Mouse (Mus musculus) liver, embryonic 13.5 days (tissue): ENCODE results near the gene Clcn2. TPM values are rescaled to one million over a fixed set of nuclear protein-coding genes. Genes with fewer than 3 reads are reported as not detected.

Source experiments
- ATAC-seq: fragments of 200-750 bp; cut with Nextera tagmentation; 2 replicates; pipeline ENCODE4 v1.8.0; 2017; ENCODE audit warnings: low read depth, mild to moderate bottlenecking, moderate number of reproducible peaks, moderate library complexity
- DNase-seq: peaks from one replicate; pipeline ENCODE4 v3.0.0; 2022
- H3K27ac ChIP-seq: fragments of 300-500 bp; sonication (generic); 2 replicates; pipeline ENCODE4 v1.5.1; 2015; ENCODE audit warnings: moderate library complexity, mild to moderate bottlenecking, inconsistent platforms
- H3K27me3 ChIP-seq: fragments of 300-500 bp; sonication (generic); 2 replicates; pipeline ENCODE4 v1.6.1; 2015; ENCODE audit warnings: mild to moderate bottlenecking, inconsistent platforms
- H3K36me3 ChIP-seq: fragments of 300-500 bp; sonication (generic); 2 replicates; pipeline ENCODE4 v1.6.1; 2015; ENCODE audit warnings: mild to moderate bottlenecking, inconsistent platforms
- H3K4me1 ChIP-seq: fragments of 300-500 bp; sonication (generic); replicated peaks from 2 replicates; pipeline ENCODE4 v1.6.1; 2015; ENCODE audit warnings: inconsistent platforms
- H3K4me2 ChIP-seq: fragments of 300-500 bp; sonication (generic); 2 replicates; pipeline ENCODE4 v1.6.1; 2015; ENCODE audit warnings: inconsistent platforms, mild to moderate bottlenecking, moderate library complexity
- H3K4me3 ChIP-seq: fragments of 300-500 bp; sonication (generic); replicated peaks from 2 replicates; pipeline ENCODE4 v1.5.1; 2015; ENCODE audit warnings: mild to moderate bottlenecking, inconsistent platforms
- H3K9ac ChIP-seq: fragments of 300-500 bp; sonication (generic); 2 replicates; pipeline ENCODE4 v1.6.1; 2015; ENCODE audit warnings: mild to moderate bottlenecking, inconsistent platforms
- H3K9me3 ChIP-seq: fragments of 300-500 bp; sonication (generic); replicated peaks from 2 replicates; pipeline ENCODE4 v1.6.1; 2016; ENCODE audit warnings: inconsistent platforms
- WGBS: fragments of 180-500 bp; shearing (Covaris S2); methylation state at CpG from one replicate; pipeline ENCODE4 v1.1.7; 2015; ENCODE audit not compliant: insufficient replicate concordance; 5-methylcytosine and 5-hydroxymethylcytosine counted together
- polyA plus RNA-seq: library from polyadenylated mRNA; unstranded; fragments of >200 nt; fragmentation: Nextera tagmentation; extraction: Ambion mirVana; gene quantifications from 2 replicates; pipeline ENCODE4 v1.2.1, GENCODE M21; 2015

Clcn2 gene
- polyA plus RNA-seq, 1 experiment from 2014 or later = 7.6 TPM

DNA sequence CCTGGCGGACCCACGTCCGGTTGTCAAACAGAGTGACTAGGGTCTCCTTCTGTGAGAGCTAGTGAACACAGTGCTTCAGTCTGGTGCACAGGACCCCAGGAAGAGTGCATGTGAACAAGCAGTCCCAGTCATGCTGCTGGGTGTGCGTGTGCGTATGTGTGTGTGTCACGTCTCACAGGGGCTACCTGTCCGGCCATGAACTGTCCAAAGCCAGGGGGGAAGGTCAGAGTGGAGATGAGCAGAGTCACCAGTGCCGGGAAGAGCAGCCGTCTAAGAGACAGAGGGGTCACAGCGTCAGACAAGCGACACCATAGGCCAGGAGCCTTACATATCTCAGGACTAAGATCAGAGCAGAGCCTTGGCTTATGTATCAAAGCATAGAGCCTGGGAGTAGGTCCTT is 7.2 kb downstream of the Clcn2 start:
- 91% methylated on average over 11 of the region's 11 CpGs for WGBS
- peak overlapping the region; percentile 22; the same call in 1 of the 2 replicates for H3K9ac ChIP-seq
- ATAC-seq (no peak), DNase-seq (no peak)
- no peaks in the 10 kb centered on the region for H3K9me3 ChIP-seq
- H3K4me3 ChIP-seq = no peak overlapping the region
- peaks cover 62% of the 10 kb centered on the region for H3K36me3 ChIP-seq
- H3K4me1 ChIP-seq = peaks cover 99% of the 10 kb centered on the region
- peak overlapping the region; percentile 93; the same call in 1 of the 2 replicates for H3K27ac ChIP-seq
- H3K4me2 ChIP-seq = no peak overlapping the region
- no peaks in the 10 kb centered on the region for H3K27me3 ChIP-seq

DNA sequence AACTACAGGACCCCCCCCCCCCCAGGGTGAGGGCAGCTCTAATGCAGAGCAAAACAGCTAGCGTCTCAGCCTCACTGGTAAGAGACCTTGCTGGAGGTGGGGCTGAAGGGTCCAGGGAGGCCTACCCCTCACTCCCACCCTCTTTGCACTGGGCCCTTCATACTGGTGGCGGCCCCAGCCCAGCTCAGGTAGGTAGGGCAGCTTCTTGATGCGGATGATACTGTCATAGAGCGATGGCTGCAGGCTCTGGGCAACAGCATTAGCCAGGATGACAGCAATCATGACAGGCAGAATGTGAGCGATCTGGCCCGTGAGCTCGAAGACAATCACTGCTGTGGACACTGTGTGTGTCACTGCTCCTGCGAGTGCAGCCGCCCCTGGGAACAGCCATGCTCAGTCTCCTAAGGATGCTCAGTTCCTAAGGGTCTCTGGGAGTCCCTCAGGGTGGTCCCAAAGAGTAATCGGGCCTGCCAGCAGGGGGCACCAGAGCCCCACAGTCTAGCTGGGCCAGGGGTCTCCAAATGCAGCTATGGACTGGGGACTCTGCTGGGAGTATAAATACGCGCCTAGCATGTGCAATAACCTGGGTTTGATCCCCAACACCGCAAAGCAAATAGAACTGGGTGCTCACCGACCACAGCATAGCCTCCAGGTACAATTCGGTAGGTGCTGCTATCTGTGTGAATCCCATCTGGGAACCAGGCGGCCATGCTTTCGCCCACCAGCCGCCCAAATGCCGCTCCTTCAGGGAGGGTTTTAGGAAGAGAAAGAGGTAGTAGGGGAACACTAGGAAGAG is 8.4 kb downstream of the Clcn2 start:
- Histone ChIP-seq H3K4me1 (peaks cover 99% of the 10 kb centered on the region), H3K9ac (no peak overlapping the region; the same call in 1 of the 2 replicates), H3K27me3 (no peaks in the 10 kb centered on the region), H3K9me3 (no peaks in the 10 kb centered on the region), H3K4me3 (no peak overlapping the region), H3K4me2 (no peak overlapping the region), H3K27ac (no peak overlapping the region), H3K36me3 (peaks cover 69% of the 10 kb centered on the region)
- no peak for ATAC-seq
- DNase-seq = no peak
- 73% methylated on average over 19 of the region's 19 CpGs for WGBS

DNA sequence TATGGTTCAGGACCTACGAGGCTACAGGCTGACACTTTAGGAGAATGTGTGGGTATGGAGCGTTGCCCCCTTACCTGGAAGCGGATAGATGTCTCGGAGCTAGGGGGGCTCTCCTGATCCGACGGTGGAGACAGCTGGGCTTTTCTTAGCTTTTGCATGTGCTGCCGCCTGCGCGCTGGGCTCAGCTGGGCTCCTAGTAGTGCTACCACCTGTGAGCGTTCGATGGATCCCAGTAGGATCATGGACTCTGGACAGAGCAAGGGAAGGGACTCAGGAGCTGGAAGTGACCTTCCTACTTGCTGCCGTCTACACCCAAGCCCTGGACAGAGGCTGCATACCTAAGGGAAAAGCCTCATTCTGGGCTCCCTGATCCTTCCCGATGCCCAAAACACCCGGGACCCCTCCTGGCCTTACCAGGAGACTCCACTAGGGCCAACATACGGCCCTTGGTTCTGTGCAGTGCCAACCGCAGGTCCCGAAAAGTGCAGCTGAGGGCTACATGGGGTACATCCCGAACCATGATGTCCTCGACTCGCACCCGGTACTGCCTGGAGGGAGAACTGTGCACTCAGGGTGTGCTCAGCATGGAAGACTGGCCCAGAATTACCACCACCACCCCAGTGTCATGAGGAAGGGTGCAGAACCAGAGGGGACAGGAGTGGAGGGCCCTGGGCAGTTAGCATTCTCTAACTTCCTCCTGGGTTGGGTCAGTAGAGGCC is 9.2 kb downstream of the Clcn2 start:
- H3K27ac ChIP-seq = peak overlapping the region; percentile 92
- no peak overlapping the region for H3K4me3 ChIP-seq
- no peak overlapping the region for H3K4me2 ChIP-seq
- 86% methylated on average over 21 of the region's 21 CpGs for WGBS
- H3K27me3 ChIP-seq = no peaks in the 10 kb centered on the region
- H3K36me3 ChIP-seq = peaks cover 69% of the 10 kb centered on the region
- no peak for DNase-seq
- no peaks in the 10 kb centered on the region for H3K9me3 ChIP-seq
- no peak for ATAC-seq
- H3K9ac ChIP-seq = peak overlapping the region; percentile 66; the same call in 1 of the 2 replicates
- peaks cover 99% of the 10 kb centered on the region for H3K4me1 ChIP-seq

DNA sequence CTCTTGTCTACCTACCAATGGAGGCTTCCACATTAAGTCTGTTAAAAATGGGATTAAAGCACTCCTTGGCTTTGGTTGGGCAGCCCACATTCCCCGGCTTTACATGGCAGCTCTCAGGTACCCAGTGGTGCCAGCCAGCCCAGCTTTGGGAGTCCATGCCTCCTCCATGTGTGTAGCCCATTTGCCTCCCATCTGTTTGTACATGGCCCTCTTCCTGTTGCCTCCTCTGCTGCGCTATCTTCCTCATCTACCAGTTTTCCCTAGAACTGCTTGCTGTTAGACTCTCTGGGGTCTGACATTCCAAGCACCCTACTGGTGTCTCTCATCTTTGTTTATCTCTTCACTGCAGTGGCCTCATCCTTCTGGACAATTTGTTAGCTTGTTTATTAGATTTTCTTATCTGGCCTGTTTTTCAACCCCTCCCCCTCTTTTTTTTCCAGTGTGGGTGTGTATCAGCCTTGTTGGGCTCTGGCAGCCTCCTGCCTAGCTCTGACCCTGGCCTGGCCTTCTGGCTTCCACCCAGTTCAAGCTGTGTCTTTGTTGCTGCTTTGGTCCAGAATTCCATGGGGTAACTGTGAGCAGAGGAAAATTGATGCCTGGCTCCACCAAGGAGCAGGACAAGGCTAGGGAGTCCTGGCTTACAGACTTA is 11.0 kb downstream of the Clcn2 start:
- peak overlapping the region; percentile 44 for H3K4me2 ChIP-seq
- WGBS = 65% methylated on average over 2 of the region's 2 CpGs
- no peaks in the 10 kb centered on the region for H3K27me3 ChIP-seq
- ATAC-seq = peak; percentile 47
- H3K27ac ChIP-seq = peak overlapping the region; percentile 92
- H3K9ac ChIP-seq = peak overlapping the region; percentile 66
- H3K4me1 ChIP-seq = peaks cover 99% of the 10 kb centered on the region
- no peak overlapping the region for H3K4me3 ChIP-seq
- DNase-seq = no peak
- no peaks in the 10 kb centered on the region for H3K9me3 ChIP-seq
- peaks cover 56% of the 10 kb centered on the region for H3K36me3 ChIP-seq

DNA sequence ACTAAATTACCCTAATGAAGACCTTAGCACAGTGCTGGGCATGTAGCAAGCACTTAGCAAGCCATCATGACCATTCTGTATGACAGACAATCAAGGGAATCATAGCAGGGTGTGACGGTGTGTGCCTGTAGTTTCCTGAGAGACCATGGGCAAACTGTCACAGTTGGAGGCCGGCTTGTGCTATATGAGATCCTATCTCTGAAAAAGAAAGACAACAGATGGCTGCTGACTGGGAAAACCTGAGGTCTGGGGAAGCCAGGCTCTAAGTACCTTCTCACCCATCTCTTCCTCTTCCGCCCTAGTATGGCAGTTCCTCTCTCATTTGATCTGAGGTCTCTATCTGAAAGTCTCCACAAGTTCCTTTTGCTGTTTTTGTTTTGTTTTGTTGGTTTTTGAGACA is 11.8 kb downstream of the Clcn2 start:
- H3K27me3 ChIP-seq = no peaks in the 10 kb centered on the region
- no peak overlapping the region for H3K4me3 ChIP-seq
- DNase-seq (no peak), ATAC-seq (no peak)
- WGBS = 33% methylated on average over 3 of the region's 3 CpGs
- H3K36me3 ChIP-seq = peaks cover 49% of the 10 kb centered on the region
- peak overlapping the region; percentile 92 for H3K27ac ChIP-seq
- H3K9me3 ChIP-seq = no peaks in the 10 kb centered on the region
- H3K4me1 ChIP-seq = peaks cover 96% of the 10 kb centered on the region
- no peak overlapping the region; the same call in 1 of the 2 replicates for H3K9ac ChIP-seq
- 0 out of 2 replicates have a peak overlapping the region, but pooled peaks have one; percentile 1 for H3K4me2 ChIP-seq

DNA sequence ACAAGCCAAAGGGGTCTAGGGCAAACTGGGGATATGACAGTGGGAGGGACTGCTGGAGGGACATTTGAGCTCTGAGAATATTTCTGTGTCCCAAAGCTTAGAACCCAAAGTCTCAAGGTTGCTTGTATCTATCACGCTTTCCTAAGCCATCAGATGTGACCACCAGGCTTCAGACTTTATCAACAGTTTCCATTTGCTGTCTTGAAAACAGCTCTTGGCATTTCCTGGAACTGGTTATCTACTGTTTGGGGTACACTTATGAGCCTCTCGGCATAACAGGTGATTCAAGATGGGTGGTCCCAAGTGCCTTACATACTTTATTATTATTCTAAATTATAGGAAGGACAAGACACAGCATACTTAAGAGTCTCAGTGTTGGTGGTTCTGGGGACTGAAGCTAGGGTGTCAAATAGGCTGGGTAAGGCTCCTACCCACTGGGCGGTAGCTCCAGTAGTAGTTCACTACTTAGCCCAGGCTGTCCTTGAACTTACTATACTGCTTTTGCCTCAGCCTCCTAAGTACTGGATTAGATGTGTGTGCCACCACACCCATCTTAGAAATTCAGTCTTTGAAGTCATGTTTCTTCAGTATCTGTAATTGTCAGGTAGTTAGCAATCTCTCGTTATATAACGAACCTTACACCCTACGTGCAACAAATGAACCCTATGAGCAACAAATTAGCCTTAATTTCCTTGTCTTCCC is 13.7 kb downstream of the Clcn2 start:
- H3K4me2 ChIP-seq = peak overlapping the region; percentile 63

DNA sequence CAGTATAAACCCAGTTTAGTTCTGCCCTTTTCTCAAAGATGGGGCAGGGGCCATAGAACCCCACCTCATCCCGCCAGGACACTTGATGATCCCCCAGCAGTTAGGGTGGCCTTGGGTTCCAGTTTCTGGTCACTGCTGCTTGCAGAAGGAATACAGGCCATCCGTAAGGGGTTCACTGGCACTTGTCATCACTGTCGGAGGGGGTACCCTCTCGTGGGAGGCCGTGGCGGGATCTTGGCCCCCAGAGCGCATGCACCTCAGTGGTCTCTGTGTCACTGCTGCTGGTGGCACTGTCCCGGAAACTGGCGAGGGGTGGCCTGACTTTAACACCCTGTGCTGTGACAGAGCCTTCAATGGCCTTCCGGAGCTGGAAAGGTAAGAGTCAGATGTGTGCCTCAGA is 14.5 kb downstream of the Clcn2 start:
- no peak for DNase-seq
- no peak for ATAC-seq
- WGBS = 79% methylated on average over 10 of the region's 10 CpGs
- Histone ChIP-seq H3K4me1 (peaks cover 70% of the 10 kb centered on the region), H3K9me3 (no peaks in the 10 kb centered on the region), H3K4me2 (peak overlapping the region; percentile 63), H3K27me3 (peaks cover 13% of the 10 kb centered on the region), H3K9ac (peak overlapping the region; percentile 66), H3K4me3 (peak overlapping the region; percentile 11), H3K36me3 (peaks cover 22% of the 10 kb centered on the region), H3K27ac (peak overlapping the region; percentile 92)

More for the DNA sequence above, 13.7 kb downstream of the Clcn2 start:
- 31% methylated on average over 6 of the region's 6 CpGs for WGBS
- DNase-seq (peak; percentile 62), ATAC-seq (peak; percentile 77)
- H3K27me3 ChIP-seq = peaks cover 5% of the 10 kb centered on the region
- peak overlapping the region; percentile 92 for H3K27ac ChIP-seq
- peak overlapping the region; percentile 11 for H3K4me3 ChIP-seq
- H3K4me1 ChIP-seq = peaks cover 77% of the 10 kb centered on the region
- H3K9me3 ChIP-seq = no peaks in the 10 kb centered on the region
- H3K36me3 ChIP-seq = peaks cover 30% of the 10 kb centered on the region
- H3K9ac ChIP-seq = peak overlapping the region; percentile 66

DNA sequence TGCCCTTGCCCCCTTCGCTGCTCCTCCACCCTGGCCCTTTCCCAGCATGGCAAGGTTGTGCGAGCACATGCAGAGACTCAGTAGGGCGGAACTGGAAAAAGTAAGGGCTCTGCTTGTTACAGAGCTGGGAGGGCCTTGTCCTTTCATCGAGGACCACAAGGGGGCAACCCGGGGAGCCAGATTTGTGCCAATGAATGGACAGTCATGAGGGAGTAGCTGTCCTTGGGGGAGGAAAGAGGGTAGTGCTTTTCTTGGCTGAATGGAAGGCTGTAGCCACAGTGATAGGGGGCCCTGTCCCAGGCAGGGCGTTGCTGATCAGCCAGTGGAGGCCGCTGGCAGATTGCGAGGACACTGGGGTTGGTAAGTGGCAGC is 15.0 kb downstream of the Clcn2 start:
- H3K9me3 ChIP-seq = no peaks in the 10 kb centered on the region
- 9% methylated on average over 8 of the region's 8 CpGs for WGBS
- peak overlapping the region; percentile 92 for H3K27ac ChIP-seq
- peak overlapping the region; percentile 66 for H3K9ac ChIP-seq
- peak; percentile 80 for DNase-seq
- H3K4me2 ChIP-seq = peak overlapping the region; percentile 63
- H3K27me3 ChIP-seq = peaks cover 17% of the 10 kb centered on the region
- peak; percentile 83 for ATAC-seq
- peaks cover 16% of the 10 kb centered on the region for H3K36me3 ChIP-seq
- peaks cover 64% of the 10 kb centered on the region for H3K4me1 ChIP-seq
- H3K4me3 ChIP-seq = peak overlapping the region; percentile 11; the same call in 1 of the 2 replicates

DNA sequence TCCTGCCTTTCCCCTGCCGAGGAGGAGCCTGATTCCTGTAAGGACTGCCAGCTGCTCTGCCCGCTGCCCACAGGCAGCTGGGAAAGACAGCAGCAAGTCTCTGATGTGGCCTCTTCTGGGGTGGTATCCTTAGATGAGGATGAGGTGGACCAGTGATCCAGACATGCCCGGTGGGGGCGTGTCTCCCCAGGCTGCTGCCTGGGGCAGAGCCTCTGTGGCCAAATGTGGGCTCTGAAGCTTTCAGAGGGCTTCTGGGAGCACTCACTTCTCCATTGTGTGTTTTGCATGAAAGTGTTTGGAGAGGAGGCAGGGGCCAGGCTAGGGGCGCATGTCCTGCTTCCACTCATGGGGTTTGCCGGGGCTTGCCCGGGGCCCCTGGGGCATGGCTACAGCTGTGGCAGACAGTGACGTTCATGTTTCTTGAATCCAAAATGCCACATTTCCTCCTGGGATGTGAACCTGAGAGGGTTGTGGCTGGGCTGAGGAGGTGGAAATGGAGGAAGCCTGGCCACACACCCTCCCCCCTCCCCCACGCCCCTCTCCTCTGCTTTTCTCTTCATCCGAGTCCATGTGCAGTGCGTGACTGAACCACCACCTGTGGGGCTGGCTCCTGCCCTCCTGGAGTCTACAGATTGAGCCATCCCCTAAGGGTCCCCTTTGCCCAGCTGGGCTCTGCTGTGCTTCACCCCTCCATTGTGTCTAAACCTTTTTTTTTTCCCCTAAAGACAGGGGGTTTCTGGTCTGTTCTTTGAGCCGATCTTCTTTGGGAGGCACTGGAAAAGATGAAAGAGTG is 15.6 kb downstream of the Clcn2 start:
- Histone ChIP-seq H3K9ac (peak overlapping the region; percentile 66), H3K36me3 (peaks cover 10% of the 10 kb centered on the region), H3K4me3 (peak overlapping the region; percentile 11; the same call in 1 of the 2 replicates), H3K4me2 (peak overlapping the region; percentile 63), H3K27ac (peak overlapping the region; percentile 92), H3K9me3 (no peaks in the 10 kb centered on the region), H3K4me1 (peaks cover 58% of the 10 kb centered on the region), H3K27me3 (peaks cover 23% of the 10 kb centered on the region)
- WGBS = 47% methylated on average over 12 of the region's 12 CpGs
- ATAC-seq (no peak), DNase-seq (no peak)

DNA sequence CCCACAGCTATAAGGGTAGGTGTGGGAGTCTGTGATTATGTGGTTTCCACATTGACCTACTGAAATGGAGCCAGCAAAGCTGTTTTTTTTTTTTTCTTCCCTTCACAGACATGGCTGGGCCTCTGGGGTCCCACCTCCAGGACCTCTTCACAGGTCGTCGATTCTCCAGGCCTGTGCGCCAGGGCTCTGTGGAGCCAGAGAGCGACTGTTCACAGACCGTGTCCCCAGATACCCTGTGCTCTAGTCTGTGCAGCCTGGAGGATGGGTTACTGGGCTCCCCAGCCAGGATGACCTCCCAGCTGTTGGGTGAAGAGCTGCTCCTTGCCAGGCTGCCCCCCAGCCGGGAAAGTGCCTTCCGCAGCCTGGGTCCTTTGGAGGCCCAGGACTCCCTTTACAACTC is 16.2 kb downstream of the Clcn2 start:
- peaks cover 9% of the 10 kb centered on the region for H3K36me3 ChIP-seq
- peaks cover 29% of the 10 kb centered on the region for H3K27me3 ChIP-seq
- ATAC-seq (no peak), DNase-seq (no peak)
- no peaks in the 10 kb centered on the region for H3K9me3 ChIP-seq
- H3K27ac ChIP-seq = 0 out of 2 replicates have a peak overlapping the region, but pooled peaks have one; percentile 92
- WGBS = 75% methylated on average over 7 of the region's 7 CpGs
- no peak overlapping the region for H3K4me2 ChIP-seq
- H3K4me1 ChIP-seq = peaks cover 53% of the 10 kb centered on the region
- no peak overlapping the region for H3K4me3 ChIP-seq
- peak overlapping the region; percentile 66 for H3K9ac ChIP-seq
